Mouse (Mus musculus): ENCODE measurements at regions not wholly inside any gene's neighbourhood (a gene's known extent, or its start where the extent isn't known, plus 50 kb on each side); places are given as distances from the start of the nearest gene placed in this dataset.

DNA sequence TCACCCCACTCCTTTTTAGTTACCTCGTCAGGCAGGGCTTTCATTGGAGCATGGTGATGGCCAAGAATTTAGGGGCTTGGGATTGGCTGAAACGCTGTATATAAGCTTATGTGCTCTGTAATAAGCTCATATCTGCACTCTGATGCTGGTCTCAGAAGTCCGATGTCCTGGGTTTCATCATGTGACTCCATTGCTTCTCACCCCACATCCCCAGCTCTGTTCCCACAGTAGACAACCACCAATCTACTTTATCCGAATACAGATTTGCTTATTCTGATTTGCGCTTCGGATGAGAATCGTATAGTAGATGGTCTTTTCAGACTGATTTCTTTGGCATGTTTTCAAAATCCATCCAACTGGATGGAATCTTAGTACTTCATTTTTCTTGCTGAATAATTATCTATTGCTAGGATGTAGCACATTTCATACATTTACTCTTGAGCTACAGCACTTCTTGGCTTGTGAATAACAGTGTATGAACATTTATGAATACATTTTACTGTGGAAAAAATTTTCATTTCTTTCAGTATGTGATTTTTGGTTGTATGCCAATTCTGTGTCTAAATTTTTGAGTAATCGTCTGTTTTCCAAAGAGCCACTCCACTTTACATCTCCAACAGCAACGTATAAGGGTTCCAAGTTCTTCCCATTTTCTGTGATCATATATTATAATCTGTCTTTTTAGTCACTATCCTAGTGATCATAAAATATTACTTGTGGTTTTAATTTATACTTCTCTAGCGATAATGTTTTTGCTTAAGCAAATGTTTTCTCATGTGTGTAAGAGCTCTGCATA, 185.7 kb downstream of the Hace1 start:
- no peak for DNase-seq

DNA sequence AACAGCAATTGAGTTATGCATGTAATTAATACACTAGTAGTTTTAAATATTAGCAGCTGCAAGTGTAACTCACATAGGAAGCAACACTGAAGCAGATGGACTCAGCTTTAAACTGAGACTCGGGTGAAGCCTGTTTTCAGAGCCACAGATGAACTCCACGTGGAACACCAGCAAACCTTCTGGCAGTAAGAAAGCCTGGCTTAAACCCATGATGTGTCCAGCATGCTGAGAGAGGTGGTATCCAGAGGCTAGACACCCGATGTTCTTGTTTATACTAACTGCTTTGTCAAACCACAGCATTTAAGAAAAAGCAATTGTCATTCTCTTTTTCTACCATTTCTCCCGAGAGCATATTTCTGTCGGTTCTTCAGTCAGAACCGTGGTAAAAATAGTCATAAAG, 202.1 kb downstream of the Hace1 start:
- no peak for DNase-seq

DNA sequence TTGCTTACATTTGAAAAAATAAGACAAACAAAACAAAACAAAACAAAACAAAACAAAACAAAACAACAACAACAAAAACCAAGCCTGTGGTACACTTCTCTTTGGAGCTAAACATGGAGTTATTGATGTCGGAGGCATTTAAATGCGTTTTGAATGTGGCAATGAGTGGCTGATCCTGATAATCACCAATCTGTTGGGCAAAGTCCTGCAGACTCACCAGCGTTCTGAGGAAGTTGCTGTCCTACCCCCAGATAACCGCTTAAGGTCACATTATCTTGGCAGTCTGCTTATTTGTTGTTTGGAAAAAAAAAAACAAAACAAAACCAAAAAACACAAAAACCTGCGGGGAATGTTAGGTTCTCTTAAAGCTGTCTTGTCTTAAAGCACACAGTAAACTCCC, 205.4 kb downstream of the Hace1 start:
- no peak for DNase-seq

DNA sequence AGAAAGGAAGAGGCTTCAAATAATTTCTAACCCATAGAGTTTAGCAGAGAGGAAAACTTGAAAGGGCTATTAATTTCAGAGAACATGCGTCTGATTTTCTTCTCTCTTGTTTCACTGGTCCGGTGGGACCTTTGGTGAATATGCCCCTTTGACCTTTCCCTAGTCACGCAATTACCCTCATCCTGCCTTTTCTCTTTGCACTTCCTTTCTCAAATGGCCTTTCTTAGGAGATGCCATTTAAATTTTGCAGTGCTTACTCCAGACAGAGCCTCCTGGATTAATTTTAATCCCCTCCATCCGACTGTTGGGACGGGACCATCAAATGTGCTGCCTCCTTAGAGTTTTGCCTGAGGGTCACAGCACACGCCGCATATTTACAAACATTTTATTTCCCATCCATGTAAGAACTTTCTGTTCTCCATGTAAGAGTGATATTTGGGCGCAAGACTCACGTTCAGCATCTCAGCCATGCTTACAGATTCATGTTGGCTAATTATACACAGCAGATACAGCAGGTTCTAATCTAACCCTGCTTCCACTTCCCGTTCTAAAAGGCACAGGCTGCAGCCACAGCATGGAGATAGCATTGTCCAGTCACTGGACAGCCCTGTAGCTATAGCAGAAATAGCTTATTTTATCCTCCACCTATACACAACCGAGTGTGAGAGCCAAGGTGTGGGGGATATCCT, 206.0 kb downstream of the Hace1 start:
- DNase-seq, result no peak

DNA sequence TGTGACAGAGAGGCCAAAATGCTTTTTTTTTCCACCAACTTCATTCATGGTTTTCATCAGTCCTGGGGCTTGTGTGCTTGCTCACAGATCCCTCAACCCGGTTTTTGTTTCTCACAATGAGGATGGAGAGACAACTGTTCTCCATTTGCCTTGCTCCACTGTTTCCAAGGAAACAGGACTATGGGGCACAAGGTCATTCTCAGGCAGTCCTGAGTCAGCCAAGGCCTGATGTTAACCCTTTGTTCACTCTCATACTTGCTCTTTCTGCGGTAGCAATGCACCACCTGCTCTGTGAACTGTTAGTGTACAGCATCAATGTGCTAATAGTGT, 206.5 kb downstream of the Hace1 start:
- DNase-seq, result no peak

DNA sequence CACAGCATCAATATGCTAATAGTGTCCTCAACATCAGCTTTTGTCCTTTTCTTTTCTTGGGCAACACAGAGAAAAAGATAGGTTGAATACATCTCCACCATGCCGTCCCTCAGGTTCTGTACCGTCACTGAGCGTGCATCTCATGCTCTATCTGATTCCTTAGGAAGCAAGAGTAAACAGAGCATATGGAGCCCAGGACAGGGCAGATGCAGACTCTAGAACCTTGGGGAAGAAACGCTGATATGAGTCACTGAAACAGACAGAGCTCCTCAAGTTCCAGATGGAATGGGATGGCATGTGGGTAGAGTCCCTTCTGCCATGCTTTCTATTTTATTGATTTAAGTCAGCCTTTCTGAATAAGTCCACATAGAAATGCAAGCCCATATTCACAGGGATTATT, 206.9 kb downstream of the Hace1 start:
- no peak for DNase-seq

DNA sequence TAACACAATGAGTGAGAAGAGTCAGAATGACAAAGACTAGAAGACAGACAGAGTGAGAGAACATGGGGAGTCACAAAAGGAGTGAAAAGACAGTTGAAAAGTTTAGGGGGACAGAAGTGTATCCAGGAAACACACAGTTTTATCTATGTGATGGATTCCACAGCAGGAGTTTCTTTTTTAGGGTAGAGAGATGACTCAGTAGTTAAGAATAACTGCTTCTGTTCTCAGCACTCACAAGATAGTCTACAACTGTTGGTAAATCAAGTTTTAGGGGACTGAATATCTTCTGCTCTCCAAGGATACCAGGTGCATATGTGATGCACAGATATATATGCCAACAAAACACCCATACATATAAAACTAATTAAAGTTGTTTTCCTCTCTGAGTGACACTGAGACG, 210.7 kb downstream of the Hace1 start:
- no peak for DNase-seq

DNA sequence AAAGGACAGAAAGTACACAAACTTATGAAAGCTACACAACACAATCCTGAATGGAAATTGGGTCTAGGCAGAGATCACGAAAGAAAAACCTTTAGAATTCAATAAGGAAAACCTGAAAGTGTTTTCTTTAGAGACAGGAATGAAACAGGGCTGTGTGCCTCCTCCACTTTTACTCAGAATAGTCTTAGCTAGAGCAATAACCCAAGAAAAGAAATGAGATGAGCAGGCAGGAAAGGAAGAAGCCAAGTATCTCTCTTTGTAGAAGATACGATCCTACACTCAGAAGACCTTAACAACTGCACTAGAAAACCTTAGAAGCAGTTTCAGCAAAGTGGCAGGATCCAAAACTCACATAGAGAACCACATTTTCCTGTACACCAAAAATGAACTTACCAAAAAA, 218.0 kb downstream of the Hace1 start:
- DNase-seq, result no peak

DNA sequence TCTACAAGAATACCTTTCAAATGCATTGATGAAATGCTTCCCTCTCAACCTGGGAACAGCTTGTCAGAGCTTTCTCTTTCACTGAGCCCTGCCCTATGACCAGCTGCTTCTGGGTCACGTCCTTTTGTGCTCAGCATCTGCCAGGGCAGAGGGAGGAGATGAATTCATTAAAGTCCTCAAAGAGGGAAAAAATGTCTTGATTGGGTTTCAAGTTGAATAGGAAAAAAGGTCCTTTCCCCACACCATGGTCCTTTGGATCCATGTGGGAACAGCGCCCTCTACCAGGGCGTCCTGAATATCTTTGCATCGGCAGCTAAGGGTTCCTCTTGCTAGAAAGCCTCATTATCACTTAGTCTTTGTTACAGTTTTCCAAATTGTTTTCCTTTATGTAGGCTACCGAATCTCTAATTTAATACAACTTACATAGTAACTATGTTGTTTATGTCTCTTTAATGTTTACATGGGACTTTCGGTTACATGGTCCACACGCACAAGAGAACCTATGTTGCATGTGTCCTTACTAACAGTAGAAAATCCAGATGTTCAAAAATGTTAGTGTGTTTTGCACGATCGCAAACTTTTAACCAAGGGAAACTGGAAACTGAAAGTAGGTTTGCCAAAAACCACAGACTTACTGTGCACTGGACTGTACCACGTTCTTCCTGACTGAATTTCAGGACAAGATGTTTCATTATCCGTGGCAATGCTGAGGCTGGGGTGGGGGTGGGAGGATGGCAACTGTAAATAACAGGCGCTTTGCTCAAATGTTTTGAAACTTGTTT, 222.6 kb downstream of the Hace1 start:
- DNase-seq, result peak; percentile 9 to 14

DNA sequence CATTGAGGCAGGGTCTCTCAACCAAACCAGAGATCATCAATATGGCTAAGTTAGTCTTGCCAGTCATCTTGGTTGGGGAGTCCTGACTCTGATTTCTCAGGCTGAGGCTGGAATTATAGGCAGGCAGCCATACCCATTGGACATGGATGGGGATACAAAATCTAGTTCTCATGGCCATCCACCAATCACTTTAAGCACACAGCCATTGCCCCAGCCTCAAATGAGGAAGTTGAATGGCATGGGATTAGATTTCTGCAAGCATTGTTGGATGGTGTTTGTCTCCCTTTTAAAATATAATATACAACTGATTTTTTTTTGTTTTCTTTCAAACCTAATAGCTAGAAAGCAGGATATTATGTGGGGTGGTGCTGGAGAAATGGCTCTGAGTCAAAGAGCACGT, 223.8 kb downstream of the Hace1 start:
- DNase-seq, result no peak

DNA sequence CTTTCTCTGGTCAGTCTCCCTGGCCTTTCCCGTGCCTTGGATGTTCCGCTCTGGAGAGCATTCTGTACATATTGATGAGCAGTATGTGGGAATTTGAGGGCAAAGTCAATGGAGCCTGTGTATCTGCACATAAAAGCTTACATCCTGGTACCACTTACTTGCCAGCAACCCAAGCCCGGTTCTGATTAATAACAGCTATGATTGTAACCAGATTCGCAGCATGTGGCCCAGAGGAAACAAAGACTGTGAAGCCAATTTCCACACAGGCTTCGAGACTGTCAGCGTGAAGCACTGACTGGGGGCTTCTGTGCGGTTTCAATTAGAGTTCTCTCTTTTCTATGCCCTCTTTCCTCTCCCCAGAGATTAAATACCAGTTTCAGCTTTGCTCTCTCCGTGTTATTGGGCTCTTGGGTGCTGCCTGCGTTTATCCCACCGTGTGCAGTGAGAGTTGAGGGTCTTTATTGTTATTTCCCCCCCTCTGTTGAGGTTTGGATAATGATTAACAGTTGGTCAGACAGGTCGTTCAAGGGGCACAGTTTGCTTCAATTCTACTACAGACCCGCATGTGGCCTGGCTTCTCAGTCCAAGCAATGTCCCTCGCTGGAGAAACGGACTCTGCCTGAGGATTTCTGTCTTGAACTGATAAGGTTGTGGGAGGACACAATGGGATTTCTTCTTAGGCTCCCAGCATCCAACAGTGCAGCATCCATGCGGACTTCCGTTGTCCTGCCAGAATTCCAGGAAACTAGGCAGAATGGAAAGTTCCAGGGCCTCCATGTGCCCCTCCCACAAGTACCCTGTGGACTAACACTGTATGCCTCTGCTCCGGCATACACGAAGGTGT, 229.6 kb downstream of the Hace1 start:
- no peak for DNase-seq

DNA sequence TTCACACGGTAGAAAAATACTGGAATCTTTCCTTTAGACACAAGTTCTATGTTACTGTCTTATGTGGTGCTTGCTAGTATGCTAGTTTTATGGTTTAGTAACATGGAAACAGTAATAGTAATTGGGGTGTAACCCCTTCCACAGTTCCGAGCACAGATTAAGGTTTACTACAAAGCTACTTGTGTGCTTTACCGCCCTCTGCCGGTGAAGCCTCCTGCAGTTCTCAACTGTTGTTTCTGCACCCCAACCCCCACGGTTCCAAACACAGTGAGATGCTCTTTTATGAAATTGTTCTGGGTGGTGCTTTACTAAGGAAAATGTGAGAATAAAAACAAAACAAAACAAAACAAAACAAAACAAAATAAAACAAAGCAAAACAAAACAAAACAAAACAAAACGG, 234.3 kb downstream of the Hace1 start:
- DNase-seq, result peak in 1 of 2 experiments; percentile 10

DNA sequence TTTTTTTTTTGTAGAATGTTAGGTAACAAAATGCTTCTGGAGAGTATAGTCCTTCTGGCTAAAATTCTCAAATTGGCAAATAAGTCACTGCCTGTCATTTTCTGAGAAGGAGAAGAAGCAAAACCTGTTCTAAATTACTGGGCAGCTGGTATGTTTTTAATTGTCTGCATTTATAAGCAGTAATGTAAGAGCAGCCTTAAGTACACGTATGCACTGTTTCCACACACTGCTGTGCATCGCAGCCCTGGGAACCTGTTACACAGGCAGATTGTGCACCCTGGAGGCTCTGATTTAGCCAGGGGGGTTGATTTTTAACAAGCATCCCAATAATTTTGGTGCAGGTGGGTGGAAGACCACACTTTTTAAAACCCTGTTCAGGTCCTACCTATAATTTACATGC, 236.2 kb downstream of the Hace1 start:
- DNase-seq, result no peak

DNA sequence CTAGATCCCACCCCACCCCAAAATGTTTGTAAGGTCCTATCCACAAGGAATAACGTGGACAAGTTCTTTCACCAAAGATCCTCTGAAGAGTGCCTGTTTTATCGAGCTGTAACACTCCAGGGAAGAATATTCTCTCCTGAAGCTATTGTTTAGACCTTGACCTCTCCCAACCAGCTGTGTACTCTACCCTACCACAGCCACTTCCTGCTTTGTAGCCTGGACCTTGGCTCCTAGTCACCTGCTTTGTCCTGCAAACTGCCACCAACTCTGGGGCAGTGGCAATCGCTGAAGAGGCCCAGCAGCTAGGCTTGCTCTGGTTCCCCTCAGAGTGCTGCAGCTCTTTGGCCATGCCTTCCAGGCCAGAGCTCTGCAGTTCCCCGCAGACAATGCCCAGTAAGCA, 239.1 kb downstream of the Hace1 start:
- DNase-seq, result no peak

DNA sequence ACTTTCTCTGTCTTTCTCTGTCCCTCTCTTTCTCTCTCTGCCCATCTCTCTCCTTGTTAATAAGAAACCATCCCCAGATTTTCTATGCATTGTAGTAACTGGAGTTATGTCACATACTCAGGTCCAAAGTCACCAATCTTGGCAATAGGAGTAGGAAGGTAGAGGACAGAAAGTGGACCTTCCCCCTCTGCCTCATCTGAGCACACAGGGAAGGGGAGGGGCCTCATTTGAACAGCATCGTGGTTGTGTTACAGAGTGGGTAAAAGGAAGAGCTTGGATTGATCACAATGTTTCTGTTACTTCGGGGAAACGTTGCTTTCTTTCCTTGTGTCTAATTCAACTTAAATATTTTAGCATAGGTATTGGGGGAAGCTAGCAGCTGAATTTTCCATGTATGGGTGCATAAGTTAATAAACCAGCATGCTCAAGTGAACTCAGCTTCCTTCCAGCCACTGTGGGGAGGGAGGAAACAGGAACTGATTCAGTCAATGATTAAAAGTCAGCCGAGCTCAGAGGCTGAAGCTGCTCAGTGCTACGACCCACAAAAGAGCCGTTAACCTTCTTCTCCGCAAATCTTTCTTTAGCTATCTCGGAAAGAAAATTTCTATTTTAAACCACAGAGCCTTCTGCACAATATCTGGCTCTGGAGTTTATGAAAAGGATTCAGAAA, 243.5 kb downstream of the Hace1 start:
- no peak for DNase-seq

DNA sequence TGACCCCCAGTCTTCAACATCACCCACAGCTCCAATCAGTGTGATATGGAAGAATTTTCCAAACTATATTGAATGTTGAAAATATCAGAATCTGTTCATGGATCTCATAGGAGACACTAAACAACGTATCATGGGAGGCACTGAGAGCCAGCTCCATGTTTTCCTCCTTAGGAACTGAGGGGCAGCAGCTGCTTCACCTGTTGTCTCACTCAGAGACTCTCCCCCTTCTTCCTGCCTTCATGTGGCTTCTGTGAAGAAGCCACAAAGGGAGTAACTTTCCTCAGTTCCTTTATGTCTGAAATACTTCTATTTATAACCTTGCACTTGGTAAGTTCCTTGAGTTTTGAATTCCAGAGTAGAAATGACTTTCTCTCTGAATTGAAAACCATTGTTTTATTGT, 244.6 kb downstream of the Hace1 start:
- no peak for DNase-seq

DNA sequence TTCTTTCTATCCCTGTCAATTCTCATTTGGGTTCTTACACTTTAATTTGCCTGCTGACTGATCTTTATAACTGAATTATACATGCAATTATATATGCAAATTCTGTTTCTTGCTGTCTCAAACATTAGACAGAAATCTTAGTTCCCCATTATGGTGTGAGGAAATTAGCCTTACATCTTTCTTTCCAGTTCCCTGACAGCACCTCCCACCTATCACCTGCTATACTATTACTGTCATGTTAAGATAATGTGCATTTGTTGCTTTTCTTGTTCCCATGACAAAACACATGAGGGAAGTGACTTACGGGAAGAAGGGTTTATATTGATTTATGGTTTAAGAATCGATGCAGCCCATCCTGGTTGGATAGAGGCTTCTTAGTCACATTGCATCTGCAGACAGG, 246.0 kb downstream of the Hace1 start:
- DNase-seq, result no peak

DNA sequence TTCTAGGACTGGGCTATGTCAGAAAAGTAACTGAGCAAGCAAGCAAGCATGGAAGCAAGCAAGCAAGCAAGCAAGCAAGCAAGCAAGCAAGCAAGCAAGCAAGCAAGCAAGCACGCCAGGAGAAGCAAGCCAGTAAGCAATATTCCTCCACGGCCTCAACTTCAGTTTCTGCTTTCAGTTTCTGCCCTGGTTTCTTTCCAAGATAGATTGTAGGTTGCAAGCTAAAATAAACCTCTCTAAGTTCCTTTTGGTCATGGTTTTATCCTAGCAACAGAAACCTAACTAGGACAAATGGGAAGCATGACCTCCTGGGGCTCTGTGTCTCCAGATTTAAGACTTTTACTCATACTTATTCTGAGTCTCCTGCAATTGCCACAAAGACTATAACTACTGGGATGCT, 271.0 kb downstream of the Hace1 start:
- DNase-seq, result no peak

DNA sequence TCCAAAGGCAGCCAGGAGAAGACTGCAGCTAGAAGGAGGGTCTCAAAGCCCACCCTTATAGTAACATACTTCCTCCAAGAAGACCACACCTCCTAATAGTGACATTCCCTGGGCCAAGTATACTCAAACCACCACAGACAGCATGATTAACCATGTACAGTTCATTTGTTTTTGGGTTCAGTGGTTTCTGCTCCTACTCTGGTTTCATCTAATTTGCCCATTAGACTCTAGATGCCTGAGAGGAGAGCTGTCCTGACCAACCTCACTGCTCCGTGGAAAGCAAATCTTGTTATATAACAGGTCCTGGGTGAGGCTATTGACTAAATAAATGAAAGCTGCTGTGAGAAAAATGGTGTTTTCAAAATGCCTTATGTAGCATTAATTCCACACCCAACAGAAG, 272.2 kb downstream of the Hace1 start:
- DNase-seq, result no peak

DNA sequence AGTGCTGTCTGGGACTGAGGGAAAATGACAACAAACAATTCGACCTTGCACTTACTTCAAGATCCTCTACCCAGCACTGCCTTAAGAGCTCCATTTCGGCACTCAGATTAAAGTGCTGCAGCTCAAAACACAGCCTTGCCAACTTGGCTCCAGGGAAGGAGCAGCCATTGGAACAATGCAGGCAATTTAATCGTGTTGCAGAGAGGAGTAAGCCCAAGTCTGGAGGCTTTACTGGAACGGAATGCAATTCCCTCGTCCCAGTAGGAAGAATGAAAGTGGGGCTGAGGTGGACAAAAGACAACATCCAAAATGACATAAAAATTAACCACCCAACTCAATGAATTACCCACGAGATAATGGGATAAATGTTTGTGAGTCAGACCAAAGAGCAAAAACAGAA, 273.0 kb downstream of the Hace1 start:
- no peak for DNase-seq

DNA sequence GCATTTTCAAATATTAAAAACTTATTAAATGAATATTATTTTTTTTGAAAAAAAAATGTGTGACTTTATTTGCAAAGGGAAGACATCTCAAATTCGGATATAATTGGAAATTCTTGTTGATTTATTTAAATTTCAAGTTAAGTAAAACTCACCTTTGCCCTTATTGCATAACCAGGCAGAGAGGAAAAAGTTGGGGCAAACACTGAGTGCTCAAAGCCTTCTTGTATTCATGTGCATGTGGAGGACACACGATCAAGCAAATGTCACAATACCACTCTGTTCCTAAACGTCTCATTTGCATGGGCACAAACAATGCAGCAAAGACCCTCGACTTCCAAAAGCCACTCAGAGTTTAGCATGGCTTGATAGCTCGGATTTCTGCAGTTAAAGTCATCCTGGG, 275.1 kb downstream of the Hace1 start:
- DNase-seq, result no peak

DNA sequence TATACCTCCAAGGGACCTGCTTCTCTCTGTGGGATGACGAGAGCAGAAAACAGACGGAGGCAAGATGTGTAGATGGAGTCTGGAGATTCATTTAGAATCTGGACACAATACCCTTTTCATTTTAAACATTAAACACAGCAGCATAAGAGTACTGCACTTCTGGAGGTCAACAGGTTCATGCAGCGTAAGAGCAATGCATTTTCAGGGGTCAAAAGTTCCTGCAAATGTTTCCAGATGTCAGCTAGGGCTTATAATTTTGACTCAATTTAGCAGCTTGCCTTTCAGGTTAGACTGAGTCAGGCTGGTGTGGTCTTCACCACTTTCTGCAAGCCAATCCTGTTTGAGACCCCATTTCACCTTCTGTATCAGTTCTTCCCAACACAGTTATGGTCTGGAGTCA, 277.9 kb downstream of the Hace1 start:
- DNase-seq, result no peak

DNA sequence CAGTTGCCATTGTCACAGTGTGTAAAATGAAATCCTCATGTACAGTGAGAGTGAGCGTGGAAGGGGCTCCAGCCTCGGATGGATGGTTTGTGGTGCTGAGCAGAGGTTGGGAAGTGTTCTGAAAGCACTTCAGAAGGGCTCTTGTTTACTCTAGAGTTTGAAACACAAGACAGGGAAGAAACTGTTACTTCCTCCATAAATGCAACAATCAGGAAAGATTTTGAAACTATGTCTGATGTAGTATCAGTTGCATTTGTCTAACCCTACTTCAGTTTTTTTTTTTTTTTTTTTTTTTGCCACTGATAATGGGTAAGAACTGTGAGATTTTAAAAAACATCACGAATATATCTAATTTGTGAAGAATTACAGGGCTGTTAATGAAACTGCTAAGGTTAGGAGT, 281.5 kb downstream of the Hace1 start:
- no peak for DNase-seq

All from cerebellum, postnatal 36 days (tissue).